Mouse (Mus musculus) left cerebral cortex, postnatal 14 days (tissue): ENCODE results near the gene Nipsnap3a. TPM values are rescaled to one million over a fixed set of nuclear protein-coding genes. Genes with fewer than 3 reads are reported as not detected.

Source experiments
- DNase-seq, 2 experiments: peaks; one replicate each; pipeline ENCODE4 v3.0.0; 2021 to 2022; ENCODE audit warnings: low spot score in 2 of 2, mixed read lengths in 1 of 2
- intact Hi-C: fragments of 180-260 bp; cut with DNase I; formaldehyde crosslinking; loops from one replicate; pipeline ENCODE4 v1.15.1; 2025
- long read RNA-seq, 2 experiments: library from polyadenylated mRNA; stranded (forward); transcript quantifications; one replicate each; pipeline ENCODE4 v2.0.0; 2021
- total RNA-seq, 2 experiments: library from RNA; stranded (reverse); gene quantifications; 2 replicates each; pipeline ENCODE4 v1.2.3; 2021

Gene Nipsnap3a
- total RNA-seq: not detected
- long read RNA-seq, experiment 1: 0 reads
- long read RNA-seq, experiment 2: 0 reads

DNA sequence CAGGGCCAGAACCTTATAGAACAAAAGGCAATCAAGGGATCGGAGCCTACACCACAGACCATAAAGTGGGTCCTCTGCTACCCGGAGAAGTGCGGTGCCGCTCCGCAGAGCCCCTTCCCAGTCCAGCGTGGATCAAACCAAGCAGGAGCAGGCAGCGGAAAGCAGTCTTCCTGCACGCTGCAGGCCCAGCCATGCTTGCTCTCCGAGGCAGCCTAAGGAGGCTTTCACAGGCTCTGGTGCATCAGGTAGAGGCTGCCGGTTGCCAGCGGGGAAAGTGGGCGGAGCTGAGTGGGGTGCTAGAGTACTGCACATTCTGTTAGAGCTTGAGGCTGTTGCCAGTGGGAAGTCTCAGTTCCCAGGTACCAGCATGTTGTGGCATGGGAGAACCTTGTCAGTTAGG is at the start of gene Nipsnap3a:
Gene Nipsnap3a, plus strand, starts transcription at position 25 of the 400 bp plus-strand sequence.
- no peak for DNase-seq
- intact Hi-C loops: no loop called here

DNA sequence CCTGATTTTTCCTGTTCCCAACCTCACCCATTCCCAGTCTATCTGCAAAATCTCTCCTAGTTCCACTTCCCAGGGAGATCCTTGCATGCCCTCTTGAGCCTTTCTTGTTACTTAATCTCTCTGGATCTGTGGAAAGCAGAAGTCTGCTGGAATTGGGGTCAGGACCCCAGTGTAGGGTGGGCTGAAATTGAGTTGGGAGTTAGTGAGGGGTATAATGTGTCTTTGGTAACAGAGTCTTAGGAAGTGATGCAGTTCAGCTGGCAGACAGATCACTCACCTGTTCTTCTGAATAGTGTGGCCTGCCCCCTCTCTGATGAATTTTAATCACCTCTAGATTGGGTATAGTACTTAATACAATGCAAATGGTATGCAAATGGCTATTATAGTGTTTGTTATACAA is 42.4 kb upstream of the Nipsnap3a start:
- DNase-seq: no peak
- intact Hi-C loops: no loop called here

GRCm38 (mm10) chr4:52949005-52949404 is 40.1 kb upstream of the Nipsnap3a start:
- no peak for DNase-seq
- intact Hi-C loops: no loop called here

GRCm38 (mm10) chr4:52958693-52959092 is 30.4 kb upstream of the Nipsnap3a start:
- DNase-seq: peak; percentile 64 to 67
- intact Hi-C loops: no loop called here

DNA sequence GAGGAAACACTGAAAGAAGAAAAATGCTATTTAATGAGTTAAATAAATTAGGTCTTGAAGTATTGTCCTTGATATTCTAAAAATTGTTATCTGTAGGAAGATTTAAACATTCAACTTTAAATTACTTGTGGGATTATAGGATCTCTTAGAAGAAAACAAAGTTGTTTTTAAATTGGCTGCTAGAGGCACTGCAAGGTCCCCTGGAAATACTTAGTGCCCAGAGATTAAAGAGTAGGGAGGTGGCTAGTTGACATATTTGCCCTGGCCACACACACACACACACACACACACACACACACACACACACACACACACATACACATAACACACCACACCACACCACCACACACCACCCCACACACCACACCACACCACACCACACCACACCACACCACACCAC is 24.8 kb upstream of the Nipsnap3a start, which contains the start of gene Olfr270:
Gene Olfr270, plus strand, starts transcription at position 301 of the 400 bp plus-strand sequence.
- intact Hi-C loops: no loop called here
- DNase-seq: no peak

- DNase-seq: peak; percentile 26 to 64
- intact Hi-C loops: no loop called here
Observed at GRCm38 (mm10) chr4:52985216-52985615, 3.9 kb upstream of the Nipsnap3a start.

DNA sequence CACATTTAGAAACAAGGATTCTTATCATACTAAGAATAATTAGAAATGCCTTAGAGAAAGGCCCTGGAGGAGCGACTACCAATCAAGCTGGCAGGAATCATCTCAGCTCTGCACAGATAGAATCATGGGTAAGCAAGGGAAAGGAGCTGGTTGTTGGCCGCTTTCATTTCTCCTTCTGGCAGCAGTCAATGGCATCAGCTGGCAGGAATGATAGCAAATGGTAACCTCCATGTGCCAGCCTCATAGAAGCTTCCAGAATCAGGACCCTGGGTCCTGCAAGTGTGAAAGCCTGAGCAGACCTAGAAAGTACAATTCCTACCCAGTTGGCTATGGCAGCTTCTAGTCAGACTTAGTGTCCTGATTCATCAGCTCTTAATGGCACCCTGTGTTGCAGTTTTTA is 2.8 kb upstream of the Nipsnap3a start:
- intact Hi-C loops: no loop called here
- no peak for DNase-seq

GRCm38 (mm10) chr4:52999449-52999848 is 10.4 kb downstream of the Nipsnap3a start:
- intact Hi-C loops: no loop called here
- no peak for DNase-seq

- intact Hi-C loops: no loop called here
Observed at GRCm38 (mm10) chr4:53000154-53000553, 11.1 kb downstream of the Nipsnap3a start.

DNA sequence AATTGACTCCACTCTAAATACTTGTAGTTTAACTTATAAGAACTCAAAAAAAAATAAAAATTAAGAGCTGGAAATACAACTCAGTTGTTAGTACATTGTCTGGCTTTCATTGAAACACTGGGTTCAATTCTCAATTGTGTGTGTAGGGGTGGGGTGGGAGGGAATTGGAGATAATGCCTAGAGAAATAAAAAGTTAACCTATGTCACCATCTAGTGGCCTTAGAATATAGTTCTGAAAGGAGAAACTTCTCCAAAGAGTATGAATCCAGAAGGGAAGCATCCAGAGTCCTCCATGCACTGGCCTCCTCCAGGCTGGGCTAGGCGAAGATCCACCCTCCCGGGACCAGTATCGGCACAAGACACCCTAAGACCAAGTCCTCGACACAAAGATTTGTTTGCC is 20.1 kb downstream of the Nipsnap3a start:
- no peak for DNase-seq
- intact Hi-C loops: no loop called here

More at GRCm38 (mm10) chr4:53000154-53000553, 11.1 kb downstream of the Nipsnap3a start:
- no peak for DNase-seq

- intact Hi-C loops: no loop called here
- no peak for DNase-seq
Observed at GRCm38 (mm10) chr4:53009871-53010270, 20.8 kb downstream of the Nipsnap3a start.

- intact Hi-C loops: no loop called here
- DNase-seq: peak; percentile 95 to 98
Observed at GRCm38 (mm10) chr4:53011732-53012361, 22.8 kb downstream of the Nipsnap3a start, which contains the start of gene Nipsnap3b. Nipsnap3b (plus strand) TSS chr4:53011880.

- intact Hi-C loops: no loop called here
- DNase-seq: no peak
Observed at GRCm38 (mm10) chr4:53014421-53014820, 25.3 kb downstream of the Nipsnap3a start.

DNA sequence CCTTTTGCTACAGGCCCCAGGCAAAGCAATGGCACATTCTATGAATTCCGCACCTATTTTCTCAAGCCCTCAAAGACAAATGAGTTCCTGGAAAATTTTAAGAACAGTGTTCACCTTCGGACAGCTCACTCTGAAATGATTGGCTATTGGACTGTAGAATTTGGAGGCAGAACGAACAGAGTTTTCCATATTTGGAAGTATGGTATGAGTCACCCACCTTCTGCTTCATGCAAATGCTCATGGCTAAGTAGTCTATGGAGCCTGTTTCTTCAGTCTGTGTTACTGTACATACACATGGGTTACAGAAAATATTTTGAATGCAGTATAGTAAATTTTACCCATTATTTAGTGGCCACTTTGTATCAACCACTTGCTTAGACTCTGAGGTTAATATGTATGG is 26.0 kb downstream of the Nipsnap3a start:
- intact Hi-C loops: no loop called here
- peak in 1 of 2 experiments; percentile 21 for DNase-seq

- intact Hi-C loops: no loop called here
- no peak for DNase-seq
Observed at GRCm38 (mm10) chr4:53018392-53018791, 29.3 kb downstream of the Nipsnap3a start.

DNA sequence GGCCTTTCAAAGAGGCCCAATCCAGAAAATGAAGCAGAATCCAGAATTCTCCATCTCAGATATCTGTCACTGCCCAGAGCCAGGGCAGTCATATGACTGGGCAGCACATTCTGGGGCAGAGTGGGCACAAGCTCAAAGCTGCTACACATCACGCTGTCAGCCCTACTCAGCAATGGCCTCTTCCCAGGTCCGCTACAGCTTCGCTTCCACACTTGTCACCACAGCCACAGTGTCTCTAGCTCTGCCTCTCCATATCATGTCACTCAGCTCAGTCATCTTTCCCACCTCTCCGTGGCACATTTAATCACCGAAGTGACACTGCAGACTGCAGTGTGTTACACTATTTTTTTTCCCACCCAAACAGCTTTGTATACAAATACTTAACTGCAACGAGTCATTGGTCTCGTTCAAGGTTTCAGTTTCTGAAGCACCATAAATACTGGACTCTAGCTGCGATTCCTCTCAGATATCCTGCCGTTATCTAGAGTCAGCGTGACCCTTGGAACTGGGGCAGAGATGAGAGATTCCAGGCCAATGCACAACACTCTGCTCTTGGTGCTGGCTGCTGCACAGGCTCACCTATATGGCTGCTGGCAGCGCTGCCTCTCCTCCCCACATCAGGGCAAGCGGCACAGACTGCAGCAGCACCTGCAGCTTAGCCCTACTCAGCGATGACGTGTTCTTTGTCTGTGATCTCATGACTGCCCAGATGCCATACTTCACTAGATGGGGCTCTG is 34.3 kb downstream of the Nipsnap3a start:
- no peak for DNase-seq
- intact Hi-C loops: no loop called here

DNA sequence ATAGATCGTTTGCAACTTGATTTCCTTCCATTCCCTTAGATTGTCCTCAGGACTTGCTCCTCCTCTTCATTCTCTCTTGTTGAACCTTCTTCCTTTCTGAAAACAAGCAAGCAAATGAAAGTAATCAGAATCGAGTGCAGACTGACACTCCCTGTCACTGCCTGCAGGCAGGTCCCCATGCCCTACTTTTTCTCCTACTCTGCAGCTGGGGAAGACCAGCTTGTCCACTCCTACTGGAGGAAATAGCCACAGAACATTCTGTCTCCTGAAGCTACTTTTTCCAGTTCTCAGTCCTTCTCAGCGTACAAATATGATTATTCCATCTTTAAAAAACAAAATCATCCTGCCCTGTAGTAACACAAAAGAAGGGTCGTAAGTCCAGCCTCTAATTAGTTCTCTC is 35.3 kb downstream of the Nipsnap3a start:
- no peak for DNase-seq
- intact Hi-C loops: no loop called here

- DNase-seq: no peak
- intact Hi-C loops: no loop called here
Observed at GRCm38 (mm10) chr4:53027811-53028210, 38.7 kb downstream of the Nipsnap3a start.

DNA sequence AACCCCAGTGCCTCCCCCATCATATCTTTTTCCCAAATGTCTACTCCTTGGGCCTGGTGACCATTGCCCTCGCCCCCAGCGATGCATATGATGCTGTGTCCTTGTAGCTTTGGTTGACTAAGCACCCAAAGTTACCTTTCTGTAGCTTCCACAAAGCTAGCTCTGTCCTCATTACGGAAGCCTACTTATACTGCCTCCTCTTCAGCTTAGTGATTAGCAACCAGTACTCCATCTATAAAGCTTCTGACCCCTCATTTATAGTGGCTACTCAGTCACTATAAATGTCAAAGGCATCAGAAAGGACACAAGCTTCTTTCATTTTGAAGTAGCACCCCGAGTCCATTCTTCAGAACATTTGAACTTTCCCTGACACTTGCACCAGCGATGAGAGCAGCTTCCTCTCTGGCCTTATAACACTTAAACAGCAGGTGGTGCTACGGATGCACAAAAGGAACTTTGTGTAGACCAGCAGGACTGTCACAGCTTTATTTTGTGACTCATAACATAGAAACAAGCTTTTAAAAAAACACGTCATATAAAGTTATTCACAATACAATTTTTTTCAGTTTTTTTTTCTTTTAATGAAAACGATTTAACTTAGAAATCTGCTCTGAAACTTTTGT is 41.4 kb downstream of the Nipsnap3a start:
- peak; percentile 38 to 53 for DNase-seq
- intact Hi-C loops: loop anchor here (5.0 to 10.0 kb wide), 2 partner anchors 327 to 564 kb away; no protein-coding TSS in a partner anchor

- no peak for DNase-seq
- intact Hi-C loops: no loop called here
Observed at GRCm38 (mm10) chr4:53043819-53044218, 54.7 kb downstream of the Nipsnap3a start.
